Mouse (Mus musculus) urinary bladder, postnatal 36 days (tissue): Measurements from ENCODE around the gene Arl13a.
"Not testable (repeated sequence)": the region's sequence is repeated elsewhere in the genome, so short reads cannot be mapped to it uniquely, and the experiment has no call there.

ENCODE experiments used
- DNase-seq, 2 experiments: peaks; one replicate each; pipeline ENCODE4 v3.0.0; 2022; ENCODE audit warnings: low spot score in 2 of 2, mixed read lengths in 1 of 2

Arl13a gene

GRCm38 (mm10) chrX:134187201-134187600, at the start of gene Arl13a:
Gene Arl13a, plus strand, starts transcription at chrX:134187501.
- not testable (repeated sequence) for DNase-seq

DNA sequence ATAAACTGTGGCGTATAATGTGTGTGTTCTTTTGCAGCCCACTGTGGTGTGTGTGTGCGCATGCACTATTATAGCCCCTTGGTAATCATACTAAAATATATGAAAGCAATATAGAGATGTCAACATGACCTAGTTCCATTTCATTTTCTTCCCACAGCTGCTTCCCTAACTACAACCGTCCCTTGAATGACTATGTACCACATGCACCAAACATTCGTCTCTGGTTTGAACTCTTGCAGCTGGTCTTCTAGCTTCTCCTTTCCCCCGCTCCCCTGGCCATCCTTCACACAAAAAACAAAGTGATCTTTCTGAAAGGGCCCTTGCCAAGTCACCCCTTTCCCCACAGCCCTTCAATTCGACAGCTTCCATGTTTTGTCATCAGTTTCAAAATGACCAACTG, 47.3 kb upstream of the Arl13a start:
- DNase-seq, result no peak

- DNase-seq, result no peak
Measured at GRCm38 (mm10) chrX:134141551-134141950, 45.8 kb upstream of the Arl13a start.

DNA sequence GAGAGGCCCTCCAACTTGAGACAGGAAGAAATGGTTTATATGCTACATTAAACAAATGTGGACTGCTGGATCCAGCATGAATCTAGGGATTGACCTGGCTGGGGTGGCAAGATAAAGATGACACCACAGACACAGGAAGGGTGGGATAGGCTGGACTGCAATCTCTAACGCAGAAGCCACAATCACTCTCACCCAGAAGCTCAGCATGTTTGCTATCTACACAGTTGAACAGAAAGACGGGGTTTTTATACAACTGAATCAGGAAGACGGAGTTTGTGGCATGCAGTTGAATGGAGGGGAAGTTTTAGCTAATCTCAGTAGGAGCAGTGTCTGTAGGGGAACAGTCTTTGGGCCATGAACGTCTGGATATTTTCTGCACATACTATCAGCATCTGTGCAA, 45.3 kb upstream of the Arl13a start:
- no peak for DNase-seq

- DNase-seq, result no peak
Measured at GRCm38 (mm10) chrX:134158151-134158550, 29.1 kb upstream of the Arl13a start.

GRCm38 (mm10) chrX:134160442-134160841, 26.9 kb upstream of the Arl13a start:
- DNase-seq, result no peak

GRCm38 (mm10) chrX:134162043-134162720, 25.1 kb upstream of the Arl13a start, which contains the start of gene Xkrx:
Gene Xkrx, minus strand, starts transcription at chrX:134162076.
- DNase-seq, result peak in 1 of 2 experiments; percentile 13

DNA sequence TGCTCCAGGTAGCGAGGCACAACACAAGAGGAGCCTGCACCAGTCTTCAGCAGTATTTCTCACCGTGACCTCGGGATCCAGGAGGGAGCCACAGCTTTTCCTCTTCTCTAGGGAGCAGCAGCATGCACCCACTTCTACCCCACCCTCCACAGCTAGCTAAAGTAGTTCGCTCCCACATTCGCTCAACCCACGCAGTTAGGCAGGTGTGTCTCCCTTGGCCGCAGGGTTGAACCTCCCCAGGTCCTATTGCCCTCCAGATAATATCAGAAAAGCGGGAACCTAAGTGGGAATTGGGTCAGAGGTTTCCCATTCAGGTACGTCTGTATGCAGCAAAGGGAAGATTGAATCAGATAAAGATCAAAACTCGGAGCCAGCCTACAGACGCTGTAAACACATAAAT, 24.5 kb upstream of the Arl13a start:
- peak in 1 of 2 experiments; percentile 17 for DNase-seq

DNA sequence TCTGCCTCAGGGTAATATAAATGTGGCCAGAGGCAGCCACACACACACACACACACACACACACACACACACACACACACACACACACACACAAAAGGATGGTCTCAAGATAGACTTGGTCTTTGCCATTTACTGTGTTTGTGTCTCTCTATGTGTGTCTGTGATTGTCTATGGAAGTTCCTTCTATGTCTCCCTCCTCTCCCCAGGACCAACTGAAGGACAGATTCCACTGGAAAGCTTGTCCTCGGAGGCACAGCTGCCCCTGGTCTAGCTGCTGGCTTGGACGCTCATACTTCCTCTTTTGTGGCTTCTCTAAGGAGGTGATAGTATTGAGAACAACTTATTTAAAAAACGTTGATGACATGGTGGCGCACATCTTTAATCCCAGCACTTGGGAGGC, 23.8 kb upstream of the Arl13a start:
- DNase-seq, result no peak

DNA sequence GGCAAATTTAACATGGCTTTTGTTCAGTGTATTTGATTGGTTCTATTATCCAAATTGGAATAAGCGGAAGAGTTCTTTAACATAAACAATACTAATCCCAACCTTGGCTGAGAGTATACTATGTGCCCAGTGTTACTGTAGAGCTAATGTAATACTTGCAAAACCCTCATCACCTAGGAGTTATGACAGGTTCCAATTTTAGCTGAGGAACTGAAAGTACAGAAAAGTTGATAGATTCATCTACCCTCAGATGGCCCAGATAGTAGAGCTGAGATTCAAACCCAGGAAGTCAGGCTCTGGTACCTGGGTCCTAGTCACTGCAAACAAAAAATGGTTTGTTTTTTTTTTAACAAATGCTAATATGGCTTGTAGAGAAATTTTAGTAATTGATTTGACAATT, 16.7 kb upstream of the Arl13a start:
- no peak for DNase-seq

DNA sequence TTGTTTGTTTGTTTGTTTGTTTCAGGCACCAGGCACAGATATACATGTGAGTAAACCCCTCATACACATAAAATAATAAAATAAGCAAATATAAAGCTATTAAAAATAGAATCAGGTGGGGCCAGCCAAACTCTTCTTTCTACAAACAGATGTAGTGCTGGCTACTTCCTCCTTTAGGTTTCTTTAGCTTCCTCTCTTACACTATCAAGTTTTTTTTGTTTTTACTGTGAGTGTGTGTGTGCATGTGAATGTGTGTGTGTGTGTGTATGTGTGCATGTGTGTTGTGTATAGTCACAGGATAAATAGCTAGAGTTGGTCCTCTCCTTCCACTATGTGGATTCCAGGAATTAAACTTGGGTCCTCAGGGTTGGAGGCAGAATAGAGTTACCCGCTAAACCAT, 12.6 kb upstream of the Arl13a start:
- no peak for DNase-seq

DNA sequence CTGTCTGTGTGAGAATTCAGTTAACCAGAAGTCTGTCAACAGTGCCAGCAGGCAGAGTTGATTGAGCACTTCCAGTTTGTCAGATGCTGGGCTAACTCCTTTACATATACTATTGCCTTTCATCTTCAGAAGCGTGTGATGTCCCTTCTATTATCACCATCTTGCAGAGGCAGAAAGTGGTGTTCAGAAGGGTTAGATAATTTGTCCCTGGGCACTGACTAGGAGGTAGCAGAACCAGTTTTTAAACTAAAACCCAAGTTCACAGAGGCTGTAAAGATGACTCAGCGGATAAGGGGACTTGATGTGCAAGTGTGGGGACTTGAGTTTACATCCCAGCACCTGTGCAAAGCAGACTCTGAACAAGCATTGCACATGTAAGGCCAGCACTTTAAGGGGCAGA, 21.2 kb downstream of the Arl13a start:
- no peak for DNase-seq

DNA sequence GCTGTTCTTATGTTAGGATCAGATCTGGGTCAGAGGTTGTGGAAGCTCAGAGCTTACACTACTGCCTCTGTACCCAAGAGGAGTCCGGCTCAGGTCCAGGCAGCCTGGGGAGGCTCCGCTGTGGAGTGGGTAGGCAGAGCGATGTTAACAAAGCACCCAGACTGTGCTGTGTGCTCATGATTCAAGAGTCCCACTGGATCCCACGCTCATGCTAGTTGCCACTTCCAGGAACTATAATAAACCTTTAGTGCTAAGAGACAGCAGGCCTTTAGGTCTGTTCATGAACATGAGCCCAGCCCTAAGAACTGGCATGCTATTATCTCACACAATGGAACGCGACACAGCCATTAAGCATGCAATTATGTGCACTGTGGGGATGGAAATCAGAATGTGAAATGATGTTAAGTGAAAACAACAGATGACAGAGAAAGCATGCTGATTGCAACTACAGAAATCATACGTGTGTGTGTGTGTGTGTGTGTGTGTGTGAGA, 23.9 kb downstream of the Arl13a start:
- no peak for DNase-seq

- DNase-seq, result no peak
Measured at GRCm38 (mm10) chrX:134218161-134218560, 30.9 kb downstream of the Arl13a start.

DNA sequence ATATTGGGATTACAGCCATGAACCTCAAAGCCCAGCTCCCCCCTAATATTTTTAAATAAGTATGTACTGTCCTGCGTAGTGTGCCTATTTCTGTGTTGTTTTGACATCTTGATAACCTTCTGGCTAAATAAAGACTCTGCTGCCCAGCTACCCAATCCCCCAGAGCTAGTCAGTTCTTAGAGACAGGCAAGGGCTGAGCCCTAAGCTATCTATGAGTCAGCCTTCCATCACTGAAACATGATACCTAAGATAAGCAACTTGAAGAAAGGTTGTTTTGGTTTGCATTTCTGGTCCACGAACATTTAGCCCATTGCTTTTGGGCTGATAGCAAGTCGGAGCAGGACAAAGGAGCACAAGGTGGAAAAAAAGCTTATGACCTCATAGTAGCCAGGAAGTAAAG, 33.3 kb downstream of the Arl13a start:
- DNase-seq, result no peak

GRCm38 (mm10) chrX:134221856-134222255, 34.6 kb downstream of the Arl13a start, which contains the start of gene Nox1:
Gene Nox1, minus strand, starts transcription at chrX:134221956.
- no peak for DNase-seq

DNA sequence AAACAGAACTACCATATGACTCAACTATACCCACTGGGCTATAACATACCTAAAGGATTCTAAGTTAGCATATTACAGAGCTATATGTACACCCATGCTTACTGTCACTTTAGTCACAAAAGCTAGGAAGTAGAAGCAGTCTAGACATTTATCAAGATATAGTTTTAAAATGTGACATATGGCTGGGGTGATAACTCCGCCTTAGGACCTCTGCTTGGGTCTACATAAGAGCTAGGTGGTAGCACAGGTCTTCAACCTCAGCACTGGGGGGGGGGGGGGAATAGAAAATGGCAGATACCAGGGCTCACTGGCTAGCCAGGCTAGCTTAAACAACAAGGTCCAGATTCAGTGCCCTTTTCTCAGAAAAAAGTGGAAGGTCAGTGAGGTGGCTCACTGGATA, 45.7 kb downstream of the Arl13a start:
- DNase-seq, result no peak

- DNase-seq, result no peak
Measured at GRCm38 (mm10) chrX:134238266-134238665, 51.0 kb downstream of the Arl13a start.

DNA sequence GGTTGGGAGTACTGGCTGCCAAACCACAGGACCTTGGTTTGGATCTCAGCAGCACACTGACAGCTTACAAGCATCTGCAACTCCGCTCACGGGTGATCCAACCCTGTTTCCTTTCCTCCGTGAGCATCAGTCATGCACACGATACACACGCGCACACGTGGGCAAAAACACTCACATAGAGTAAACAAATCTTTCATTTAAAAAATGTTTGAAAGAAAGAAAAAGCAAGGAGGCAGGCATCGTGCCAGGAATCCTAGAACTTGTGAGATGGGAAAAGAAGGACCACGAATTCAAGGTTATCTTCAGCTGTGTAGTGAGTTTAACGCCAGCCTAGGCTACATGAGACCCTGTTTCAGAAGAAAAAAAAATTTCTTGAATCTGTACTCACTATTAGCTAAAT, 58.6 kb downstream of the Arl13a start:
- DNase-seq, result no peak

- no peak for DNase-seq
Measured at GRCm38 (mm10) chrX:134248202-134248601, 60.9 kb downstream of the Arl13a start.
